Mouse (Mus musculus) neural tube, embryonic 14.5 days (tissue): ENCODE measurements at regions not wholly inside any gene's neighbourhood (a gene's known extent, or its start where the extent isn't known, plus 50 kb on each side); places are given as distances from the start of the nearest gene placed in this dataset.

Source experiments
- ATAC-seq: fragments of 200-750 bp; cut with Nextera tagmentation; 2 replicates; pipeline ENCODE4 v1.8.0; 2017; ENCODE audit warnings: low read depth, mild to moderate bottlenecking, moderate TSS enrichment, moderate library complexity
- H3K27ac ChIP-seq: fragments of 300-500 bp; sonication (generic); 2 replicates; pipeline ENCODE4 v1.5.1; 2014; ENCODE audit warnings: low read depth, mild to moderate bottlenecking, control low read depth, low read length, moderate library complexity, mixed read lengths
- H3K27me3 ChIP-seq: fragments of 300-500 bp; sonication (generic); 2 replicates; pipeline ENCODE4 v1.6.1; 2014; ENCODE audit warnings: low read length; ENCODE audit not compliant: control insufficient read depth, insufficient read depth
- H3K36me3 ChIP-seq: fragments of 300-500 bp; sonication (generic); 2 replicates; pipeline ENCODE4 v1.6.1; 2014; ENCODE audit warnings: low read length, mixed read lengths; ENCODE audit not compliant: control insufficient read depth, insufficient read depth
- H3K4me1 ChIP-seq: fragments of 300-500 bp; sonication (generic); 2 replicates; pipeline ENCODE4 v1.6.1; 2014; ENCODE audit warnings: low read length; ENCODE audit not compliant: control insufficient read depth, insufficient read depth
- H3K4me2 ChIP-seq: fragments of 300-500 bp; sonication (generic); 2 replicates; pipeline ENCODE4 v1.6.1; 2014; ENCODE audit warnings: mild to moderate bottlenecking, low read depth, low read length, control low read depth
- H3K4me3 ChIP-seq: fragments of 300-500 bp; sonication (generic); 2 replicates; pipeline ENCODE4 v1.5.1; 2014; ENCODE audit warnings: low read depth, low read length, control low read depth, mixed read lengths
- H3K9ac ChIP-seq: fragments of 300-500 bp; sonication (generic); replicated peaks from 2 replicates; pipeline ENCODE4 v1.6.1; 2014; ENCODE audit warnings: low read depth, mild to moderate bottlenecking, control low read depth, low read length, mixed read lengths
- H3K9me3 ChIP-seq: fragments of 300-500 bp; sonication (generic); 2 replicates; pipeline ENCODE4 v1.6.1; 2016; ENCODE audit warnings: low read length; ENCODE audit not compliant: control insufficient read depth
- WGBS: fragments of 180-500 bp; shearing (Covaris S2); extraction: QIAGEN DNeasy Blood & Tissue Kit; methylation state at CpG from one replicate; pipeline ENCODE4 v1.1.7; 2014; 5-methylcytosine and 5-hydroxymethylcytosine counted together

- Histone ChIP-seq H3K4me2 (no peak overlapping the region), H3K27me3 (no peaks in the 10 kb centered on the region), H3K4me1 (no peaks in the 10 kb centered on the region), H3K36me3 (no peaks in the 10 kb centered on the region), H3K9me3 (no peaks in the 10 kb centered on the region), H3K9ac (no peak overlapping the region), H3K4me3 (no peak overlapping the region), H3K27ac (no peak overlapping the region)
- WGBS, result 79% methylated on average over 4 of the region's 4 CpGs
- no peak for ATAC-seq
Measured at GRCm38 (mm10) chr7:71289702-71290101, 61.6 kb downstream of the Gm10295 start.

GRCm38 (mm10) chr7:71289266-71289665, 62.0 kb downstream of the Gm10295 start:
- H3K36me3 ChIP-seq, result no peaks in the 10 kb centered on the region
- no peak for ATAC-seq
- H3K9ac ChIP-seq, result no peak overlapping the region
- H3K4me1 ChIP-seq, result no peaks in the 10 kb centered on the region
- H3K9me3 ChIP-seq, result no peaks in the 10 kb centered on the region
- no peak overlapping the region for H3K4me3 ChIP-seq
- H3K4me2 ChIP-seq, result no peak overlapping the region
- no peaks in the 10 kb centered on the region for H3K27me3 ChIP-seq
- 87% methylated on average over 5 of the region's 5 CpGs for WGBS
- H3K27ac ChIP-seq, result no peak overlapping the region

- Histone ChIP-seq H3K4me2 (no peak overlapping the region), H3K9me3 (no peaks in the 10 kb centered on the region), H3K4me3 (no peak overlapping the region), H3K27ac (no peak overlapping the region), H3K4me1 (no peaks in the 10 kb centered on the region), H3K27me3 (no peaks in the 10 kb centered on the region), H3K36me3 (no peaks in the 10 kb centered on the region), H3K9ac (no peak overlapping the region)
- 89% methylated on average over 7 of the region's 7 CpGs for WGBS
- ATAC-seq, result no peak
Measured at GRCm38 (mm10) chr7:71287441-71287840, 63.8 kb downstream of the Gm10295 start.

- Histone ChIP-seq H3K9me3 (no peaks in the 10 kb centered on the region), H3K4me2 (no peak overlapping the region)
Measured at GRCm38 (mm10) chr7:71284246-71284645, 67.0 kb downstream of the Gm10295 start.

GRCm38 (mm10) chr7:71283419-71283818, 67.9 kb downstream of the Gm10295 start:
- ATAC-seq, result no peak
- no peaks in the 10 kb centered on the region for H3K36me3 ChIP-seq
- 92% methylated on average over 3 of the region's 3 CpGs for WGBS
- H3K27me3 ChIP-seq, result no peaks in the 10 kb centered on the region
- H3K4me3 ChIP-seq, result no peak overlapping the region
- H3K27ac ChIP-seq, result no peak overlapping the region
- H3K9ac ChIP-seq, result no peak overlapping the region
- H3K4me2 ChIP-seq, result no peak overlapping the region
- no peaks in the 10 kb centered on the region for H3K9me3 ChIP-seq
- no peaks in the 10 kb centered on the region for H3K4me1 ChIP-seq

More at GRCm38 (mm10) chr7:71284246-71284645, 67.0 kb downstream of the Gm10295 start:
- Histone ChIP-seq H3K27me3 (no peaks in the 10 kb centered on the region), H3K9ac (no peak overlapping the region), H3K27ac (no peak overlapping the region), H3K4me1 (no peaks in the 10 kb centered on the region), H3K4me3 (no peak overlapping the region), H3K36me3 (no peaks in the 10 kb centered on the region)
- ATAC-seq, result no peak

- Histone ChIP-seq H3K4me3 (no peak overlapping the region), H3K36me3 (no peaks in the 10 kb centered on the region), H3K4me2 (no peak overlapping the region), H3K27ac (no peak overlapping the region), H3K9ac (no peak overlapping the region), H3K4me1 (no peaks in the 10 kb centered on the region), H3K9me3 (no peaks in the 10 kb centered on the region), H3K27me3 (no peaks in the 10 kb centered on the region)
- WGBS, result 82% methylated on average over 8 of the region's 8 CpGs
- ATAC-seq, result no peak
Measured at GRCm38 (mm10) chr7:71266101-71266500, 85.2 kb downstream of the Gm10295 start.

GRCm38 (mm10) chr7:71264115-71264514, 87.2 kb downstream of the Gm10295 start:
- 88% methylated on average over 1 of the region's 1 CpGs for WGBS
- ATAC-seq, result no peak
- H3K36me3 ChIP-seq, result no peaks in the 10 kb centered on the region
- no peak overlapping the region for H3K4me3 ChIP-seq
- H3K27me3 ChIP-seq, result no peaks in the 10 kb centered on the region
- H3K9ac ChIP-seq, result no peak overlapping the region
- no peaks in the 10 kb centered on the region for H3K9me3 ChIP-seq
- H3K4me1 ChIP-seq, result no peaks in the 10 kb centered on the region
- H3K27ac ChIP-seq, result no peak overlapping the region
- no peak overlapping the region for H3K4me2 ChIP-seq

- 58% methylated on average over 2 of the region's 2 CpGs for WGBS
- Histone ChIP-seq H3K9ac (no peak overlapping the region), H3K9me3 (no peaks in the 10 kb centered on the region), H3K4me2 (no peak overlapping the region), H3K4me3 (no peak overlapping the region), H3K27ac (no peak overlapping the region), H3K4me1 (no peaks in the 10 kb centered on the region), H3K36me3 (no peaks in the 10 kb centered on the region), H3K27me3 (no peaks in the 10 kb centered on the region)
- ATAC-seq, result no peak
Measured at GRCm38 (mm10) chr7:71249669-71250068, 101.6 kb downstream of the Gm10295 start.

GRCm38 (mm10) chr7:71249216-71249615, 102.1 kb downstream of the Gm10295 start:
- ATAC-seq, result no peak
- Histone ChIP-seq H3K4me2 (no peak overlapping the region), H3K9me3 (no peaks in the 10 kb centered on the region), H3K27ac (no peak overlapping the region), H3K4me3 (no peak overlapping the region), H3K4me1 (no peaks in the 10 kb centered on the region), H3K9ac (no peak overlapping the region), H3K36me3 (no peaks in the 10 kb centered on the region), H3K27me3 (no peaks in the 10 kb centered on the region)
- WGBS, result 48% methylated on average over 5 of the region's 5 CpGs

GRCm38 (mm10) chr7:71247922-71248321, 103.4 kb downstream of the Gm10295 start:
- ATAC-seq, result no peak
- Histone ChIP-seq H3K9ac (no peak overlapping the region), H3K27me3 (no peaks in the 10 kb centered on the region), H3K4me3 (no peak overlapping the region), H3K36me3 (no peaks in the 10 kb centered on the region), H3K4me2 (no peak overlapping the region), H3K27ac (no peak overlapping the region), H3K4me1 (no peaks in the 10 kb centered on the region), H3K9me3 (no peaks in the 10 kb centered on the region)
- 76% methylated on average over 5 of the region's 5 CpGs for WGBS
